Mouse (Mus musculus) limb, embryonic 15.5 days (tissue): ENCODE results near the gene Mvd. TPM values are rescaled to one million over a fixed set of nuclear protein-coding genes. Genes with fewer than 3 reads are reported as not detected.

Source experiments
- ATAC-seq: fragments of 200-750 bp; cut with Nextera tagmentation; 2 replicates; pipeline ENCODE4 v1.8.0; 2017; ENCODE audit warnings: low read depth, moderate TSS enrichment; ENCODE audit not compliant: insufficient number of reproducible peaks, low FRiP score, low TSS enrichment
- H3K27ac ChIP-seq: fragments of 300-500 bp; sonication (generic); 2 replicates; pipeline ENCODE4 v1.5.1; 2015; ENCODE audit warnings: moderate library complexity, mild to moderate bottlenecking, inconsistent platforms
- H3K27me3 ChIP-seq: fragments of 300-500 bp; sonication (generic); 2 replicates; pipeline ENCODE4 v1.6.1; 2015; ENCODE audit warnings: inconsistent platforms
- H3K36me3 ChIP-seq: fragments of 300-500 bp; sonication (generic); 2 replicates; pipeline ENCODE4 v1.6.1; 2015; ENCODE audit warnings: inconsistent platforms
- H3K4me1 ChIP-seq: fragments of 300-500 bp; sonication (generic); 2 replicates; pipeline ENCODE4 v1.6.1; 2015; ENCODE audit warnings: inconsistent platforms
- H3K4me2 ChIP-seq: fragments of 300-500 bp; sonication (generic); 2 replicates; pipeline ENCODE4 v1.6.1; 2015; ENCODE audit warnings: mild to moderate bottlenecking, inconsistent platforms
- H3K4me3 ChIP-seq: fragments of 300-500 bp; sonication (generic); 2 replicates; pipeline ENCODE4 v1.5.1; 2015; ENCODE audit warnings: mild to moderate bottlenecking, inconsistent platforms
- H3K9ac ChIP-seq: fragments of 300-500 bp; sonication (generic); 2 replicates; pipeline ENCODE4 v1.6.1; 2015; ENCODE audit warnings: inconsistent platforms
- H3K9me3 ChIP-seq: fragments of 300-500 bp; sonication (generic); 2 replicates; pipeline ENCODE4 v1.6.1; 2016; ENCODE audit warnings: inconsistent platforms
- WGBS: fragments of 180-500 bp; shearing (Covaris S2); methylation state at CpG from one replicate; pipeline ENCODE4 v1.1.7; 2015; 5-methylcytosine and 5-hydroxymethylcytosine counted together
- polyA plus RNA-seq: library from polyadenylated mRNA; unstranded; fragments of >200 nt; fragmentation: Nextera tagmentation; extraction: Ambion mirVana; gene quantifications from 2 replicates; pipeline ENCODE4 v1.2.1, GENCODE M21; 2015

Gene Mvd
- polyA plus RNA-seq, 1 experiment from 2014 or later: 36.8 TPM

DNA sequence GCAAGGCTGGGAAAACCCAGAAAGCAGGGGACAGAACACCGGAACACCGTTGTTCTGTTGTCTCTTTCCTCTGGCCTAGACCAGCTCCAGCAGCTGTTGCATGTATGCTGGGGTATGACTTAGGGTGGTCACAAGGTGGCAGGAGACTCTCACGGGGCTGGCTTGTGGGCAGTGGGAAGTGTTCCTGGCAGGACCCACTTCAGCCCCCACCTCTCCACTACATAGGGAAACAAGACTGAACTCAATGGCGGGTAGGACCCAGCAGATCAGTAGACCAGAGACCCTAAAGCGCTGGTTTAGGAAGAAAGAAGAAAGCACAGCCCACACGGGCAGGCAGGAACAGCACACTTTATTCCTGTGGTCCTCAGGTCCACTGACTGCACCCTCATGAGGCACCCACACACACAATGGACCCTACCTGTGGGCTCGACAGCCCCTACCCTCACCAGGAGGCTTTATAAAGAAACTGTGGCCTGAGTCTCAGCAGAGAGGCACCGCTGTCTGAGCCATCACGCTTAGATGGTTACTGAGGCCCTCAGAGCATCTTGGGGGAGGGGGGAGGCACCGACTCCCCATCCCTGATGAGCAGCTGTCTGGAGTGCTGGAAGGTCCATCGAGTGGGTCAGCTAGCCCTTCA is 9.8 kb downstream of the Mvd start:
- Histone ChIP-seq H3K27me3 (no peaks in the 10 kb centered on the region), H3K4me3 (peak overlapping the region; percentile 62), H3K36me3 (peaks cover 44% of the 10 kb centered on the region), H3K4me1 (peaks cover 30% of the 10 kb centered on the region), H3K4me2 (peak overlapping the region; percentile 91), H3K9ac (no peak overlapping the region), H3K27ac (peak overlapping the region; percentile 75; the same call in 1 of the 2 replicates), H3K9me3 (no peaks in the 10 kb centered on the region)
- 57% methylated on average over 11 of the region's 11 CpGs for WGBS
- 0 out of 2 replicates have a peak, but pooled peaks have one; percentile 20 for ATAC-seq

DNA sequence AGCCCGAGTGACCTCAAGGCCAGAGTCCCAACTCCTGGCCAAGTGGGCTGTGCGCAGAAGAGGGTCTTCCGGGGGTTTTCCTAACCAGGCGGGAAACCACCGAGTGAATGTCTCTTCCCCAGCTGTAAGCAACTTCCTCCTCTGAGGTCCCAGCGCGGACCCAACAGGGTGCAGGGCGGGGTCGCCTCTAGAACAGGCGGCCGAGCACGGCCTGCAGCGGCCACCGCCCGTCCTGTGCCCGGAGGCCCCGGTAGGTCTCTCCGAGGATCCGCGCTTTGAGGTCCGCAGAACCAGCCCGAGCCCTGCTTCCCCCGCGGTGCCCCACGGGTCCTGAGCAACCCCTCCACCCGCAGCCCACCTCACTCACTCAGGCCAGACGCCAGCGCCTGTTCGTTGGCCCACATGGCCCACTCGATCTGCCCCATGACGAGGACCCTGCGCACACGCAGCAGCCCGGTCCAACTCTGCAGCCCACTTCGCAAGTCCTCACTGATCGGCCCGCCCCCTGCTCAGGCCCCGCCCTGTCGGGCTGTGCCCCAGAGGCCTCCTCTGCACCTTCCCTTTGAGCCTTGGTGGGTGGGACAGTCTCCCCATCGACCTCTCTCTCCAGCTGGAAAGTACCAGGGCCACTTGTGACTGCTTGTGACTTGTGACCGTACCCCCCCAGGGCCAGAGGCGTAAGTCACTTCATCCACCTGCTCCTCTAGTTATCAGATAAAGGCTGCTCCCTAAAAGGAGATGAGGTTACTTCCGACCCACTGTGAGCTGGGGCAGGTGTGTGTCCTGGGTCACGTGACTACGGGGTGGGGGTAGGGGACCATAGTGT is 10.6 kb downstream of the Mvd start, which contains the start of gene Cyba:
Cyba (minus strand) TSS at position 488 of the 826 bp plus-strand sequence.
- Histone ChIP-seq H3K4me1 (peaks cover 27% of the 10 kb centered on the region), H3K4me2 (peak within 1 kb of the TSS; percentile 91), H3K9me3 (no peaks in the 10 kb centered on the region), H3K36me3 (peaks cover 36% of the 10 kb centered on the region), H3K27me3 (no peaks in the 10 kb centered on the region), H3K4me3 (peak within 1 kb of the TSS; percentile 62), H3K9ac (peak within 1 kb of the TSS; percentile 60), H3K27ac (peak within 1 kb of the TSS; percentile 75)
- 5% methylated on average over 45 of the region's 45 CpGs for WGBS
- ATAC-seq: peak; percentile 71

DNA sequence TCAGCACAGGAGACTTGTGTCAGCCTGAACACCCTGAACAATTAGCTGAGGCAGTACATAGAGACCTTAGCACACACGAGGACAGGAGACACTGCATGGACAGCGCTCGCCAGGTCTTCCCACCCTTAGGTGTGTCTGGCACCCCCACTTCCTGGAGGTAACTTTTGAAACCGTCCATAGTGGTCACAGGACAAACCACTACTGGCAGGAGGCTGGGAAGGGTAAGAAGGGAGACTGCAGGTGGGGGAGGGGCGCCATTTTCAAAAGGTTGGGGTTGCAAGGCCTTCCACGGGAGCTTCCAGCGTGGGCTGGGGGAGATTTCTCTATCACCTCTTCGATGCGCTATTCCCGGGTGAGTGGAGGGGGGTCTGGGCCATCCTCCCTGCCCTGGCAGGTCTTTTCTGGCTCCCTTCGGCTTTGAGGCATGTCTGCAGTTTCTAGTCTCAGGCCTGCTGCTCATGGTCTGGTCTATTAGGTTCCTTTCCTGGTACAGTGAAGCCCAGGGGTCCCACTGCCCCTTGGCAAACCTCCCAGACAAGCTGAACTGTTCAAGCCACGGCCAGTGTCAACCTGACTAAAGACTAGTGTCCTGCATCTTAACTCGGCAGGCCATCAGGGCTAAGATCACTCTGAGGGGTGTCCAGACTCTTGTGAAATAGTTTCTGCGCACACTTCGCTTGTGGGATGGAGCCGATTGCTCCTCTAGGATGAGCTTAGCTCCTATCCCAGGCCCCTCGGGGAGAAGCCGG is 11.4 kb downstream of the Mvd start:
- H3K9me3 ChIP-seq: no peaks in the 10 kb centered on the region
- H3K4me3 ChIP-seq: peak overlapping the region; percentile 62
- H3K4me1 ChIP-seq: peaks cover 27% of the 10 kb centered on the region
- H3K9ac ChIP-seq: peak overlapping the region; percentile 60
- peak overlapping the region; percentile 75 for H3K27ac ChIP-seq
- no peak for ATAC-seq
- H3K27me3 ChIP-seq: no peaks in the 10 kb centered on the region
- peaks cover 28% of the 10 kb centered on the region for H3K36me3 ChIP-seq
- WGBS: 28% methylated on average over 18 of the region's 18 CpGs
- H3K4me2 ChIP-seq: peak overlapping the region; percentile 91

DNA sequence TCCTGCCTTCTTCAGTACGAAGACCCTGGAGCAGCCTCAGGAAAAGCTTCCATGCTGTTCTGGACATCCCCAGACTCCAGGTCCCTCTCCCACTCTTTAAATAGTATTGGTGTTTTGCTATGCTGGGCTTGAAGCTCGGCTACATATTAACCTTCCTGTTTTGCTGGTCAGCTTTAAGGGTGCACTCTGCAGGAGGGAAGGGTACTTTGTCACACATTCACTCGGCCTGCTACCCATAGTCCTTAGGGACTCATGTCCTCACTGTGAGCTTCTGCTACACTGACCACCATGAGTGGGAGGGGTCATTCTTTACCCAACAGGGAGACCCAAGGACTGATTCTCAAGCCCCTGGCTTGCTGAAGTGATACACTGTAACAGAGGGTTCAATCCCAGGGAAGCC is 12.6 kb downstream of the Mvd start:
- Histone ChIP-seq H3K9me3 (no peaks in the 10 kb centered on the region), H3K27ac (no peak overlapping the region)

DNA sequence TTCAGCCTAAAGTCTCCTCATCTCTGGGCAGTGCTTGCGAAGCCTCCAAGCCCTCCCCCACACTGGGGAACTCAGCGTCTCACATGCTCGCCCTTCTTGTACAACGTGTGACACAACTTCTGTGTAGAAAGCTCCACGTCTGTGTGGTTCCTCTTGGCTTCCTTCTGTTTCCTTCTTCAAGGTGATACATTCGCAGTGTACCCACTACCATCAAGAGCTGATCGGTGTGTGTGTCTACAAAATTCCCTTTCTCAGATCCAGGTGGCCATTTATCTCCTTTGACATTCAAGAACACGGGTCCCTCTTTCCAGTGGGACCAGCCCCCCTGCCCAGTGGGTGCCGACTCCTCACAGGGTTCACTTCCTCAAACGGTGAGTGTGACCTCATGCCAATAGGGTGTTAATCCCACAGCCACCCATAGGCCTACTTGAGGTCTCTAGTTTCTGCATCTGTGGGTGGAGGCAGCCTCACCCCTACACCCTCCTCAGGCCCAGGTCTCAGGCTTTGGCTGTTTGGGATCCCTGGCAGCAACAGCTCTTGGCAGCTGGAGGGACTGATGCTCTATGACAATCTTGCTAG is 13.1 kb downstream of the Mvd start:
- no peak overlapping the region for H3K27ac ChIP-seq

More for the DNA sequence above, 12.6 kb downstream of the Mvd start:
- H3K4me3 ChIP-seq: no peak overlapping the region
- H3K27me3 ChIP-seq: no peaks in the 10 kb centered on the region
- H3K4me1 ChIP-seq: peaks cover 27% of the 10 kb centered on the region
- no peak for ATAC-seq
- peaks cover 25% of the 10 kb centered on the region for H3K36me3 ChIP-seq
- H3K4me2 ChIP-seq: no peak overlapping the region
- H3K9ac ChIP-seq: no peak overlapping the region
- 78% methylated on average over 3 of the region's 3 CpGs for WGBS

DNA sequence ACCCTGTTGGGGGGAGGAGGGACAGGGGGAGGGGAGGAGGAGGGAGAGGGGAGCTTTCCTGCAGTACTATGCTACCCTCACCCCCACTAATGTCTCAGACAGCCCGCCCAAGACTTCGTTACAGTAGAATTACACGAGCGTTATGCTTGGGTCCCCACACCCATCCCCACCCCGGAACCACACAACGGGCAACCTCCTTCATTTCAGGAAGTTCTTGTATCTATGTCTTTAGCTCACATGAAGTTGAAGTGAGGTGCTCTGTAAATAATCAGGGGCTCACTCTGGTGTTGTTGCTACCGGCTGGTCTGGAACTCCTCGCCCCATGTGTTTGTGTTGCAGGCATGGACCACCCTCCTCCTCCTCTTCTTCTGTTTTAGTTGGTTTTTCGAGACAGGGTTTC is 15.1 kb downstream of the Mvd start:
- H3K27me3 ChIP-seq: no peaks in the 10 kb centered on the region
- H3K9ac ChIP-seq: no peak overlapping the region
- no peak overlapping the region for H3K4me2 ChIP-seq
- WGBS: 84% methylated on average over 9 of the region's 9 CpGs
- no peak for ATAC-seq
- peaks cover 22% of the 10 kb centered on the region; the same call in 1 of the 2 replicates for H3K36me3 ChIP-seq
- H3K4me3 ChIP-seq: no peak overlapping the region
- H3K27ac ChIP-seq: no peak overlapping the region
- peaks cover 25% of the 10 kb centered on the region for H3K4me1 ChIP-seq
- H3K9me3 ChIP-seq: no peaks in the 10 kb centered on the region

More for the DNA sequence above, 13.1 kb downstream of the Mvd start:
- 85% methylated on average over 10 of the region's 10 CpGs for WGBS
- Histone ChIP-seq H3K9me3 (no peaks in the 10 kb centered on the region), H3K4me2 (no peak overlapping the region), H3K36me3 (peaks cover 25% of the 10 kb centered on the region), H3K4me3 (no peak overlapping the region), H3K4me1 (peaks cover 27% of the 10 kb centered on the region), H3K27me3 (no peaks in the 10 kb centered on the region), H3K9ac (no peak overlapping the region)
- ATAC-seq: no peak

DNA sequence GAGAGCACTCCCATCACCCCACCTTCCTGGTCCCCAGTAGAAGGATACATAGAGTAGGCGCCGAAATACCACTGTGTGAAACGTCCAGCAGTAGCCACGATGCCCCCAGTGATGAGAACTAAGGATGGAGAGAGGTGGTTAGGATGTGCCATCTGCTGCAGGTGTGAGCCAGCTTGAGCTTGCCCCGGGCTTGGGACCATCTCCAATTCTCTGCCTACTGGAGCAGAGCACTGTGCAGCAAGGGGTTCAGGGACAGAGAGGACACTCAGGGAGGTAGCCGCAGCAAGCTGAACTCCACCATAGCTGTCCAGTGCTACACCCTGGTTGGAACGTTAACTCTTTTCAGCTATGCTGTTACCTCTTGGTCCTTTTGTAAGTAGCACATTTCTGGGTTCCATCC is 15.6 kb downstream of the Mvd start:
- H3K4me2 ChIP-seq: no peak overlapping the region
- H3K27ac ChIP-seq: no peak overlapping the region
- peaks cover 19% of the 10 kb centered on the region for H3K4me1 ChIP-seq
- no peak overlapping the region for H3K9ac ChIP-seq
- no peak for ATAC-seq
- WGBS: 88% methylated on average over 7 of the region's 7 CpGs
- H3K27me3 ChIP-seq: no peaks in the 10 kb centered on the region
- H3K4me3 ChIP-seq: no peak overlapping the region
- H3K36me3 ChIP-seq: peaks cover 26% of the 10 kb centered on the region; the same call in 1 of the 2 replicates
- no peaks in the 10 kb centered on the region for H3K9me3 ChIP-seq

DNA sequence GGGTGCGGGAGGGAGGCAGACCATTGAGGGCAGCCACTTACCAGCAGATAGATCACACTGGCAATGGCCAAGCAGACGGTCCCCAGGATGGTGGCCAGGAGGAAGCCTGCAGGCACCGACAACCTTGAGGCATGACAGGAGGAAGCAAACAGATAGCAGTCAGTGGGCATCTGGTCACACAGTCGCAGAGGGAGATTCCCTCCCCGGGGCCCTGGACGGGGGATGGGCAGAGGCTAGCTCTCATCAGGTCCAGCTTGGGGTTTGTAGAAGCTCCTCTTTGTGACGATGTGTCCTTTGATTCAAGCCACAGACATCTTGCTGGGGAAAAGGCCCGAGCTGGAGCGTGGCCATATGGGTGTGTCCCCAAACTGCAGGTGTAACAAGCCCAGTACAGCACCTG is 17.1 kb downstream of the Mvd start:
- no peak overlapping the region for H3K9ac ChIP-seq
- H3K4me1 ChIP-seq: 0 out of 2 replicates have a peak, but pooled peaks cover 5% of the 10 kb centered on the region
- no peaks in the 10 kb centered on the region for H3K27me3 ChIP-seq
- peaks cover 26% of the 10 kb centered on the region; the same call in 1 of the 2 replicates for H3K36me3 ChIP-seq
- 75% methylated on average over 9 of the region's 9 CpGs for WGBS
- no peaks in the 10 kb centered on the region for H3K9me3 ChIP-seq
- no peak overlapping the region for H3K4me2 ChIP-seq
- no peak overlapping the region for H3K4me3 ChIP-seq
- no peak for ATAC-seq
- H3K27ac ChIP-seq: no peak overlapping the region

DNA sequence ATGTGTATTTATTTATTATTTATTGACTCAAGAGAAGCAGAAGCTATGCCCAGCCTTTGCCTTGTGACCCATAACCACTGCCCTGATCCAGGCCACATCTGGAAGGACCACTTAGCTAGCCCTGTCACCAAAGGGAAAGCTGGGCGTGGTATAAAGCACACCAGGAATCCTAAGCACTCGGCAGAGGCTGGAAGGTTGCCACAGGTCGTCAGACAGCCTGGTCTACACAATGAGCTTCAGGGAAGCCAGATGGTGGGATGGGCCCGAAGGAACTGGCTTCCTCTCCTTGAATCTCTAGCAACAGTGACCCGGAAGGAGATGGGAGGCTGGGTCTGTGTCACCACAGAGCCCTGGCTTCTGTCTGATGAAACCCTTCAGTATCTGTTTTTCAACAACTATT is 19.6 kb downstream of the Mvd start:
- H3K27ac ChIP-seq: no peak overlapping the region
- H3K4me3 ChIP-seq: no peak overlapping the region
- WGBS: 41% methylated on average over 5 of the region's 5 CpGs
- no peaks in the 10 kb centered on the region for H3K9me3 ChIP-seq
- H3K4me1 ChIP-seq: no peaks in the 10 kb centered on the region
- no peak overlapping the region for H3K9ac ChIP-seq
- H3K36me3 ChIP-seq: peaks cover 28% of the 10 kb centered on the region
- no peak for ATAC-seq
- H3K27me3 ChIP-seq: no peaks in the 10 kb centered on the region
- no peak overlapping the region for H3K4me2 ChIP-seq

DNA sequence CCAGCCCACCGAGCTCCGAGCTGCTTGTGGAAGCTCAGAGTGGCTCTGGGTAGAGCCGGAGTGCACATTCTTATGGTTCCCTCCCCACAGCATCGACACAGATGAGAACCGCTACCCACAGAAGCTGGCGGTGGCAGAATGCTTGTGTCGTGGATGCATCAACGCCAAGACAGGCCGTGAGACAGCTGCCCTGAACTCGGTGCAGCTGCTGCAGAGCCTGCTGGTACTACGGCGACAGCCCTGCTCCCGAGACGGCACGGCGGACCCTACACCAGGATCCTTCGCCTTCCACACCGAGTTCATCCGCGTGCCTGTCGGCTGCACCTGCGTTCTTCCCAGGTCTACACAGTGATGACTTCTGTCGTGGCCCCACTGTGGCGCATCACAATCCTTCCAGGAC is 20.0 kb downstream of the Mvd start:
- Histone ChIP-seq H3K4me1 (no peaks in the 10 kb centered on the region), H3K9me3 (no peaks in the 10 kb centered on the region), H3K27ac (no peak overlapping the region), H3K36me3 (peaks cover 32% of the 10 kb centered on the region), H3K27me3 (no peaks in the 10 kb centered on the region), H3K4me3 (no peak overlapping the region), H3K9ac (no peak overlapping the region), H3K4me2 (no peak overlapping the region)
- no peak for ATAC-seq
- WGBS: 82% methylated on average over 24 of the region's 24 CpGs

DNA sequence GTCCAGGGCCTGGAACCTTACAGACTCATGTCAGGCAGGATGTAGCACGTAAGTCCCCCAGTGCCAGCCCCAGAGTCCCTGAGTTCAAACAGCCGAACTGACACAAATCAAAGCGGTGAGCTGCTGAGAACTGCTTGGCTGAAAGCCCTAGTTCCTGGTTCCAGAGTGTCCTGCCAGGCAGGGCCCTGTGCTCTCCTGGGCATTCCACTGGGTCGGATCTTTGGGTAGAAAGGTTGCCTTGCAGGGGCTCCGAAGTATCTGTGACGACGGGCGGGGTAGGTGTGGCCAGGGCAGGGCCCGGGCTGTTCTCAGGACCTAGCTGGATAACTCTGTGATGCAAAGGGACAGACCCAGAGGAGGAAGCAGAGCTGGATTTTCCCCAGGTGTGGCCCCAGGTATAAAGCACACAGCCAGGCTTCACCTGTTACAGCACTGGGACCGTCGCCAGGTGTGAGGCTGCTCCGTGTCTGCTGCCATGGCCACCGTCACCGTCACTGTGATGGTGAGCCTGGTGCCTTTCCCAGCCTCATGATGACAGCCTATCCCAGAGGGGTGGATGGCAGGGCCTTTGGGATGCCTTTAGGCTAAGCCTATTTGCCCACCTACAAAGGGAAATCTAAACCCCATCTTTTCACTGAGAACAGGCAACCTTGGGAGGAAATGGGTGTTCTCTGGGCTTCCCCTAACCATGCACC is 21.7 kb downstream of the Mvd start, which contains the start of gene Il17c:
Il17c (plus strand) TSS at position 645 of the 695 bp plus-strand sequence.
- Histone ChIP-seq H3K4me2 (no peak within 1 kb of the TSS), H3K27ac (no peak within 1 kb of the TSS), H3K27me3 (no peaks in the 10 kb centered on the region), H3K9ac (no peak within 1 kb of the TSS), H3K4me1 (no peaks in the 10 kb centered on the region), H3K36me3 (peaks cover 48% of the 10 kb centered on the region), H3K4me3 (no peak within 1 kb of the TSS), H3K9me3 (no peaks in the 10 kb centered on the region)
- 76% methylated on average over 14 of the region's 14 CpGs for WGBS
- ATAC-seq: no peak
